Mouse (Mus musculus): ENCODE measurements around the gene Mrm1. TPM values are rescaled to one million over a fixed set of nuclear protein-coding genes. Genes with fewer than 3 reads are reported as not detected.
A peak's percentile ranks its signal among the peaks of the same experiment; 100 is the strongest.
"Not testable (repeated sequence)": the region's sequence is repeated elsewhere in the genome, so short reads cannot be mapped to it uniquely, and the experiment has no call there.

Mrm1 gene
- polyA plus RNA-seq, 1 experiment = 4.2 TPM

GRCm38 (mm10) chr11:84846741-84847474 lies 27.6 kb upstream of the Mrm1 start:
- no peaks in the 10 kb centered on the region for H3K27me3 ChIP-seq (ENCODE audit: control insufficient read depth, insufficient read depth, low read length)
- H3K36me3 ChIP-seq (ENCODE audit: control insufficient read depth, insufficient read depth, low read length) = no peaks in the 10 kb centered on the region; the same call in 1 of the 2 replicates
- no peak overlapping the region for H3K4me3 ChIP-seq (ENCODE audit: control insufficient read depth, low read depth, low read length)
- TF ChIP-seq POLR2A (IDR thresholded peaks at IDR 0.05; ENCODE audit: control insufficient read depth, low read depth, low read length) (no peak), CTCF (IDR thresholded peaks at IDR 0.05; ENCODE audit: control insufficient read depth, insufficient read depth, insufficient replicate concordance, low read depth, low read length) (no peak)
- no peak overlapping the region for H3K27ac ChIP-seq (ENCODE audit: control insufficient read depth, insufficient read depth, low read depth, low read length)
- no peaks in the 10 kb centered on the region for H3K4me1 ChIP-seq (ENCODE audit: control insufficient read depth, insufficient read depth, low read length)

GRCm38 (mm10) chr11:84839330-84839729 lies 20.0 kb upstream of the Mrm1 start:
- no peak overlapping the region for H3K27ac ChIP-seq (ENCODE audit: control insufficient read depth, insufficient read depth, low read depth, low read length)
- H3K4me3 ChIP-seq (ENCODE audit: control insufficient read depth, low read depth, low read length) = no peak overlapping the region
- no peaks in the 10 kb centered on the region for H3K4me1 ChIP-seq (ENCODE audit: control insufficient read depth, insufficient read depth, low read length)
- H3K36me3 ChIP-seq (ENCODE audit: control insufficient read depth, insufficient read depth, low read length) = peaks cover 1% of the 10 kb centered on the region; the same call in 1 of the 2 replicates
- H3K27me3 ChIP-seq (ENCODE audit: control insufficient read depth, insufficient read depth, low read length) = no peaks in the 10 kb centered on the region
- TF ChIP-seq POLR2A (IDR thresholded peaks at IDR 0.05; ENCODE audit: control insufficient read depth, low read depth, low read length) (no peak), CTCF (IDR thresholded peaks at IDR 0.05; ENCODE audit: control insufficient read depth, insufficient read depth, insufficient replicate concordance, low read depth, low read length) (no peak)

- not testable (repeated sequence) for H3K36me3 ChIP-seq (ENCODE audit: control insufficient read depth, insufficient read depth, low read length)
Measured at GRCm38 (mm10) chr11:84829495-84829894, 10.2 kb upstream of the Mrm1 start.

GRCm38 (mm10) chr11:84828516-84829399 lies 9.4 kb upstream of the Mrm1 start, which contains the start of gene Dhrs11:
Gene Dhrs11 (minus strand): TSS chr11:84828994.
- peak; percentile 77 for TF ChIP-seq POLR2A (IDR thresholded peaks at IDR 0.05; ENCODE audit: control insufficient read depth, low read depth, low read length)
- TF ChIP-seq CTCF (IDR thresholded peaks at IDR 0.05; ENCODE audit: control insufficient read depth, insufficient read depth, insufficient replicate concordance, low read depth, low read length) = no peak
- peak within 1 kb of the TSS; percentile 91 for H3K27ac ChIP-seq (ENCODE audit: control insufficient read depth, insufficient read depth, low read depth, low read length)
- peaks cover 3% of the 10 kb centered on the region for H3K4me1 ChIP-seq (ENCODE audit: control insufficient read depth, insufficient read depth, low read length)
- no peaks in the 10 kb centered on the region for H3K27me3 ChIP-seq (ENCODE audit: control insufficient read depth, insufficient read depth, low read length)
- H3K36me3 ChIP-seq (ENCODE audit: control insufficient read depth, insufficient read depth, low read length) = no peaks in the 10 kb centered on the region
- H3K4me3 ChIP-seq (ENCODE audit: control insufficient read depth, low read depth, low read length) = peak within 1 kb of the TSS; percentile 95

More at GRCm38 (mm10) chr11:84829495-84829894, 10.2 kb upstream of the Mrm1 start:
- not testable (repeated sequence) for H3K27me3 ChIP-seq (ENCODE audit: control insufficient read depth, insufficient read depth, low read length); H3K4me1 ChIP-seq (ENCODE audit: control insufficient read depth, insufficient read depth, low read length)
- H3K27ac ChIP-seq (ENCODE audit: control insufficient read depth, insufficient read depth, low read depth, low read length) = peak overlapping the region; percentile 91
- peak overlapping the region; percentile 95 for H3K4me3 ChIP-seq (ENCODE audit: control insufficient read depth, low read depth, low read length)

GRCm38 (mm10) chr11:84827901-84828503 lies 8.7 kb upstream of the Mrm1 start:
- no peaks in the 10 kb centered on the region for H3K27me3 ChIP-seq (ENCODE audit: control insufficient read depth, insufficient read depth, low read length)
- H3K4me3 ChIP-seq (ENCODE audit: control insufficient read depth, low read depth, low read length) = peak overlapping the region; percentile 95
- H3K4me1 ChIP-seq (ENCODE audit: control insufficient read depth, insufficient read depth, low read length) = peaks cover 3% of the 10 kb centered on the region
- peak overlapping the region; percentile 88 for H3K27ac ChIP-seq (ENCODE audit: control insufficient read depth, insufficient read depth, low read depth, low read length)
- H3K36me3 ChIP-seq (ENCODE audit: control insufficient read depth, insufficient read depth, low read length) = no peaks in the 10 kb centered on the region; the same call in 1 of the 2 replicates
- TF ChIP-seq CTCF (IDR thresholded peaks at IDR 0.05; ENCODE audit: control insufficient read depth, insufficient read depth, insufficient replicate concordance, low read depth, low read length) = no peak
- no peak for TF ChIP-seq POLR2A (IDR thresholded peaks at IDR 0.05; ENCODE audit: control insufficient read depth, low read depth, low read length)

GRCm38 (mm10) chr11:84827492-84827891 lies 8.2 kb upstream of the Mrm1 start:
- Histone ChIP-seq H3K4me1 (ENCODE audit: control insufficient read depth, insufficient read depth, low read length) (peaks cover 3% of the 10 kb centered on the region), H3K27ac (ENCODE audit: control insufficient read depth, insufficient read depth, low read depth, low read length) (no peak overlapping the region), H3K4me3 (ENCODE audit: control insufficient read depth, low read depth, low read length) (no peak overlapping the region), H3K36me3 (ENCODE audit: control insufficient read depth, insufficient read depth, low read length) (no peaks in the 10 kb centered on the region; the same call in 1 of the 2 replicates), H3K27me3 (ENCODE audit: control insufficient read depth, insufficient read depth, low read length) (no peaks in the 10 kb centered on the region)
- TF ChIP-seq POLR2A (IDR thresholded peaks at IDR 0.05; ENCODE audit: control insufficient read depth, low read depth, low read length) = no peak
- TF ChIP-seq CTCF (IDR thresholded peaks at IDR 0.05; ENCODE audit: control insufficient read depth, insufficient read depth, insufficient replicate concordance, low read depth, low read length) = no peak

- Histone ChIP-seq H3K4me3 (ENCODE audit: control insufficient read depth, low read depth, low read length) (no peak overlapping the region), H3K4me1 (ENCODE audit: control insufficient read depth, insufficient read depth, low read length) (peaks cover 3% of the 10 kb centered on the region), H3K27me3 (ENCODE audit: control insufficient read depth, insufficient read depth, low read length) (no peaks in the 10 kb centered on the region), H3K36me3 (ENCODE audit: control insufficient read depth, insufficient read depth, low read length) (no peaks in the 10 kb centered on the region; the same call in 1 of the 2 replicates), H3K27ac (ENCODE audit: control insufficient read depth, insufficient read depth, low read depth, low read length) (no peak overlapping the region)
- TF ChIP-seq CTCF (IDR thresholded peaks at IDR 0.05; ENCODE audit: control insufficient read depth, insufficient read depth, insufficient replicate concordance, low read depth, low read length) (no peak), POLR2A (IDR thresholded peaks at IDR 0.05; ENCODE audit: control insufficient read depth, low read depth, low read length) (no peak)
Measured at GRCm38 (mm10) chr11:84826185-84826584, 6.9 kb upstream of the Mrm1 start.

Data from testis, adult 2 months (tissue).